Mouse (Mus musculus) layer of hippocampus, adult 9-10 months (tissue): ENCODE results near the gene Zkscan4.
"Not testable (repeated sequence)": the region's sequence is repeated elsewhere in the genome, so short reads cannot be mapped to it uniquely, and the experiment has no call there.

Experiments used
- DNase-seq: peaks from one replicate; pipeline ENCODE4 v3.0.0; 2022; ENCODE audit warnings: low spot score

Gene Zkscan4

GRCm38 (mm10) chr13:21478759-21479670, at the start of gene Zkscan4, which contains the start of gene Gm10065:
TSS of gene Zkscan4 (plus strand) at chr13:21478907.
TSS of gene Gm10065 (minus strand) at chr13:21479441.
- DNase-seq: peak; percentile 60

- no peak for DNase-seq
Observed at GRCm38 (mm10) chr13:21435476-21435875, 43.2 kb upstream of the Zkscan4 start.

- no peak for DNase-seq
Observed at GRCm38 (mm10) chr13:21440503-21441206, 38.1 kb upstream of the Zkscan4 start, which contains the start of gene Pgbd1. TSS of gene Pgbd1 (minus strand) at chr13:21441058.

- DNase-seq: no peak
Observed at GRCm38 (mm10) chr13:21441207-21441572, 37.5 kb upstream of the Zkscan4 start.

- DNase-seq: no peak
Observed at GRCm38 (mm10) chr13:21446796-21447195, 31.9 kb upstream of the Zkscan4 start.

DNA sequence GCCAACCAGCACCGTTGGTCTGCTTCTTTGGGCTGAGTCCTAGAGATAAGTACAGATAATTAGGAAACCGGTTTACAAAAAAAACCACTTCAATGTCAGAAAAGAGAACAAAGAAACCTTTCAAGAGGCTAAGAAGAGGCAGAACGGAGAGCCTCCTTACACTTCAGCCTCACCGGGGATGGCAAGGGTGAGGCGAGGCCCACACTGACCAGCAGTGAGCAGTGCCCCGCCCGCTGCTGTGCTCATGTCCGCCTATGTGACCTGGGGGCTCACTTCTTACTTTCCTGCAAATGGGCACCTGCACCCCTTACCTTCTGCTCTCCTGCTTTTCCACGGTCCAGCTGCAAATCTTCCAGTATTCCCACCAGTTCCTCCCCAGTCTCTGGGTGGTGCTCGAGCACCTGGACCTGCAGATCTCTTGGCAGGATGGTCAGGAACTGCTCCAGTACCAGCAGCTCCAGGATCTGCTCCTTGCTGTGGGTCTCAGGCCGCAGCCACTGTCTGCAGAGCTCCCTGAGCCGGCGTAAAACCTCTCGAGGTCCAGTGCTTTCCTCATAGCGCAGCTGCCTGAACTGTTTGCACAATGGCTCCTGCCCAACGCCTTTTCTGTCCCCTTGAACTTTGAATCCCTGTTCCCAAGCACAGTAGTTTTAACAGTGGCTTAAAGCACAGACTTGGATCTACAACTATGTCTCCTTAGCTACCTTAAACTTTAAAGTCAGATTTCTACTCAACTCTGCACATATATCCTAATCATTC, 30.7 kb upstream of the Zkscan4 start:
- no peak for DNase-seq

DNA sequence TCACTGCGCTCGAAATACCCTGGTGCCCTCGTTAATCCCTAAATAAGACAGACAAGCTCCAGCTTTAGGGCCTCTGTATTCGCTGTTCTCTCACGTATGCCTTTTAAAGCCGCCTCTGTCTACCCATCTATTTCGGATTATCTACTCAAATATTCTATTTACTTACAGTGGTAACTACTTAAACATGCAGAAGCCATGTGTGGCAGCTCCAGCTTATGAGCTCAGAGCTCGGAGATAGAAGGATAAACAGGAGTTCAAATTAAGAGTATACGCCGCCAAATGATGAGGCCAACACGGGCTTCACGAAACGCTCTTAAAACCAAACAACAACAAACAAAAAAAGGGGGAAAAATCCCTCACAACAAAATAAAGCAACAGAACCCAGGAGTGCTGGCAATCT, 25.7 kb upstream of the Zkscan4 start:
- no peak for DNase-seq

- DNase-seq: peak; percentile 73
Observed at GRCm38 (mm10) chr13:21453449-21453848, 25.3 kb upstream of the Zkscan4 start, which contains the start of gene Zscan26. TSS of gene Zscan26 (minus strand) at chr13:21453730.

- no peak for DNase-seq
Observed at GRCm38 (mm10) chr13:21454133-21454532, 24.6 kb upstream of the Zkscan4 start.

GRCm38 (mm10) chr13:21456347-21456746, 22.4 kb upstream of the Zkscan4 start:
- DNase-seq: no peak

- not testable (repeated sequence) for DNase-seq
Observed at GRCm38 (mm10) chr13:21462516-21462915, 16.2 kb upstream of the Zkscan4 start.

GRCm38 (mm10) chr13:21467336-21467735, 11.4 kb upstream of the Zkscan4 start:
- no peak for DNase-seq

DNA sequence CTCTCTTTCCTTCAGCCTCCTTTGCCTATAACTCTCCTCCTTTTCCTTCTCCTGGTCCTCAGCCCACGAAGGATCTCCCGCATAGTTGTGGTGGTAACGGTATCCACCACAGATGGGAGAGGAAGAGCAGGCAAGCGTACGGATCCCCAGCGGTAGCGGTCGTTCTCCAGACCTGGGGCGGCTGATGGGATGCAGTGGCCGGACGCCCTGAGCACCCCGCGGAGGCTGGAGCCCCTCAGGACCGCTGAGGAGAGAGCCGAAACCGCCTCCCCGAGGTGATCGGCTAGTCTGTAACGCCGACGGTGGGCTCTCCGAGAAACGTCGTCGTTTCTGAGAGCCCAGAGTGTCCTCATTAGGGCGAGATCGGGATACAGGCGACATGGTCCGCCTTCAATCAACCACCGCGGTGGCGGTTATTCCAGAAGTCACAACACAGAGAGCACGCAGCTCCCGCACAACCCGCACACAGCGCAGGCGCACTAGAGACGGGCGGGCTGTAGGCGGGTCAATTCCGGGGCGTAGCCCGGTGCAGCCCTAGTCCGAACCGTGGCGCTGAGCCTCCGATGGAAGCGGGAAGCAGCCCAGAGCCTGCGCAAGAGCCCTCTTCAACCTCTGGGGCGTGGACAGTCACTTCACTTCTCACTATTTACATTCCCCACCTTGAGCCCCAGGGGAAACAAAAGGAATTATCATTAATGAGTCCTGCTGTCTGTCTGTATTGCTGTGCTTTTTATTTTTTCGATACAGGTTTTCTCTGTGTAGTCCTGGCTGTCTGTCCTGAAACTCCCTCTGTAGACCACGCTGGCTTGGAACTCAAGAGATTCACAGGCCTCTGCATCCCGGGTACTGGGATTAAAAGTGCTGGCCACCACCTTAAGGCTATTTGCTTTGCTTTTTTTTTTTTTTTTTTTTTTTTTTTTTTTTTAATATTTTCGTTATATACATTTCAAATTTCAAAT, 10.4 kb upstream of the Zkscan4 start, which contains the start of gene Nkapl:
Gene Nkapl, minus strand, starts transcription at position 449 of the 959 bp plus-strand sequence.
- DNase-seq: peak; percentile 50

- DNase-seq: no peak
Observed at GRCm38 (mm10) chr13:21469097-21469496, 9.6 kb upstream of the Zkscan4 start.

- DNase-seq: no peak
Observed at GRCm38 (mm10) chr13:21472427-21472826, 6.3 kb upstream of the Zkscan4 start.

DNA sequence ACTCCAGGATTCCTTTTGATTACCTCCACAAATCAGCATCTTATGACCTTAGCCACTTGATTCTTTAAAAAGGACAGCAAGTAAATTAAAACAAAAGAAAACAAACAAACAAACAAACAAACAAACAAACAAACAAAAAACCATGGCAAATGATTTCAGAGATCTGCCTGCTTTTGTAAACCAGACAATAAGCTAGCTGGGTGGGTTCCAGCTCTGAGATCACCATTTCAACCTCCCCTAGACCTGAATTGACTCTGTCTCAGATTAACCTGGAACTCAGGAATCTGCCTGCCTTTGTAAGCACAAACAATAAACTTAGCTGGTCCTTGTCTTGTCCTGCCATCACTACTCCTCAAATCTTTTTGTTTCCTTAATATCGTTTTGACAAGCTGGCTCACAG, 8.2 kb downstream of the Zkscan4 start:
- DNase-seq: no peak

- DNase-seq: no peak
Observed at GRCm38 (mm10) chr13:21492847-21493246, 14.1 kb downstream of the Zkscan4 start.

DNA sequence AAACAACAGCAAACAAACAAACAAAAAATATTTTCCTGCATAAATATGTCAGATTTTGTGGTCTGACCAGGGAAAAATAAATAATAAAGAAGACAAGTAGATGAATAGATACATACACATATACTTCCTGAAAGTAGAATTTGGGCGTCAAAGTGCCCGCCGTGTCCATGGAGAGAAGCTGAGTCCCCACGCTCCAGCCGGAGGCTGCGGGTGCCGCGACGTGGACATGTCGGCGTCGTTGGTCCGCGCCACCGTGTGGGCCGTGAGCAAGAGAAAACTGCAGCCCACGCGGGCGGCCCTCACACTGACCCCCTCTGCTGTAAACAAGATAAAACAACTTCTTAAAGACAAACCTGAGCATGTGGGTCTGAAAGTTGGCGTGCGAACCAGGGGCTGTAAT, 16.4 kb downstream of the Zkscan4 start, which contains the start of gene AK157302:
Gene AK157302, plus strand, starts transcription at position 144 of the 400 bp plus-strand sequence.
- no peak for DNase-seq

DNA sequence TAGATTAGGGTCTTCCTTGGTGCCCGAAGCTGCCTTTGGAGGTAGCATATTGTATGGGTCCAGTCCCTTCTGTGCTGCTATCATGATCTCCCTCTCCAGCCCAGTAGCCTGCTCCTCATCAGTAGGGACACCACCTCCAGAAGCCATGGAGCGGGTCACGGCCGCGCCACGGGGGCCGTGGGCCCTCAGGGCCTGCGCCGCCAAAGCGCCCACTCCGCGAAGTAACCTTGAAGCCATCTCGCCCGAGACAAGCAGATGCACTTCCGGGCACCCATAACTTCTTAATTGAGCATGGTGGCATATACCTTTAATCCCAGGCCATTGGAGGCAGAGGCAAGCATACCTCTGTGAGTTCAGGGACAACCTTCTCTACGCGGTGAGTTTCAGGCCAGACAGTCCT, 22.5 kb downstream of the Zkscan4 start, which contains the start of gene Gm11273:
Gene Gm11273, minus strand, starts transcription at position 237 of the 400 bp plus-strand sequence.
- not testable (repeated sequence) for DNase-seq

DNA sequence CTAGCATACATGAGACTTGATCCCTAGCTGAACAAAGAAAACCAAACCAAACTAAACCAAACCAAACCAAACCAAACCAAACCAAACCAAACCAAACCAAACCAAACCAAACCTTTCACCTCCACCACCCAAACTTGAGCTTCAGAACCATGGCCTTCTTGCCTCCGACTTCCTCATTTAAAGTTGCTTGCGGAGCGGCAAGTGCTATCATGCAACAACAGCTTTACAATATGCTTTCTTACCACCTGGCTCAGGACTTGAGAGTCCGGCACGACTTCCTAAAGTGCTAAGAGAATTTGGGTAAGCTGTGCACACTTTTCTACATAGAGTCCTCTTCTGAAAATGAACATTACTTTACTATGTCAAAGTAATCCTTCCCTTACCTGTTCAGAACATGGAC, 23.6 kb downstream of the Zkscan4 start:
- DNase-seq: no peak

GRCm38 (mm10) chr13:21506221-21506649, 27.5 kb downstream of the Zkscan4 start:
- peak; percentile 44 for DNase-seq
